Mouse (Mus musculus) lung, adult 2 months (tissue): ENCODE results near the gene Exoc6b. TPM values are rescaled to one million over a fixed set of nuclear protein-coding genes. Genes with fewer than 3 reads are reported as not detected.

Experiments
- DNase-seq: peaks from one replicate; pipeline ENCODE4 v3.0.0; 2022
- H3K4me1 ChIP-seq: fragments of 200-500 bp; 2 replicates; pipeline ENCODE4 v1.6.1; 2011; ENCODE audit warnings: low read length; ENCODE audit not compliant: control insufficient read depth, insufficient read depth
- H3K4me3 ChIP-seq: fragments of 200-500 bp; replicated peaks from 2 replicates; pipeline ENCODE3; 2011; ENCODE audit warnings: low read depth, mild to moderate bottlenecking, control low read depth, low read length; ENCODE audit errors: extremely low read depth
- CTCF ChIP-seq: fragments of 200-500 bp; IDR thresholded peaks from 2 replicates; pipeline ENCODE4 v1.5.1; 2011; ENCODE audit warnings: mild to moderate bottlenecking, low read length, control low read depth; ENCODE audit not compliant: insufficient read depth
- POLR2A ChIP-seq: fragments of 200-500 bp; IDR thresholded peaks from 2 replicates; pipeline ENCODE4 v1.6.1; 2011; ENCODE audit warnings: low read depth, mild to moderate bottlenecking, control low read depth, low read length, borderline replicate concordance; ENCODE audit errors: extremely low read depth
- WGBS: fragments of 180-500 bp; shearing (Covaris S2); methylation state at CpG from one replicate; pipeline ENCODE4 v1.1.7; 2018; 5-methylcytosine and 5-hydroxymethylcytosine counted together
- polyA plus RNA-seq: library from polyadenylated mRNA; depleted of rRNA; stranded (reverse); fragments of >200 nt; gene quantifications from 2 replicates; pipeline ENCODE4 v1.2.3, GENCODE M21; 2012

Gene Exoc6b
- polyA plus RNA-seq, 1 experiment: 14.3 TPM

GRCm38 (mm10) chr6:84656680-84657079 lies 412.6 kb downstream of the Exoc6b start:
- TF ChIP-seq POLR2A (no peak), CTCF (no peak)
- peaks cover 16% of the 10 kb centered on the region for H3K4me1 ChIP-seq
- no peak for DNase-seq
- no peak overlapping the region for H3K4me3 ChIP-seq
- WGBS: 21% methylated on average over 2 of the region's 2 CpGs

DNA sequence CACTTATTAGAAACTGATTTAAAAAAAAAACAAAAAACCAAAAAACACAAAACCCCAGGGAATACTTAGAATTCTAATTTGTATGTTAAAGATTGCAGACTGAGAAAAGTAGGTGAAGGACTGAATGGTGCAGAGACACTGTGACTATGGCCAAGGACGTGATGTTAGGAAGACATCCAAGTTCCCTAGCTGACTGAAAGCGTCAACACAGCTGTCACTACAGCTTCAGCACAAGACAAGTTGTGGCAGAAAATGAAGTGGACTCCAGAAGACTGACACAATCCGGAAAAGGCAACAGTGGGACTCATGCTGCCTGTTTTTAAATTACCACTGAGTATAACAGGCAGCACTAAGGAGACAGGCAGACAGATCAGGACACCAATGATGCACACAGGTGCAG lies 417.4 kb downstream of the Exoc6b start:
- 78% methylated on average over 3 of the region's 3 CpGs for WGBS
- DNase-seq: no peak
- TF ChIP-seq POLR2A (no peak), CTCF (no peak)
- Histone ChIP-seq H3K4me1 (peaks cover 8% of the 10 kb centered on the region), H3K4me3 (no peak overlapping the region)

- DNase-seq: no peak
- no peak for TF ChIP-seq POLR2A
- no peak for TF ChIP-seq CTCF
- no peak overlapping the region for H3K4me3 ChIP-seq
- no peaks in the 10 kb centered on the region for H3K4me1 ChIP-seq
- 78% methylated on average over 4 of the region's 4 CpGs for WGBS
These were observed 422.1 kb downstream of the Exoc6b start for GRCm38 (mm10) chr6:84647197-84647596.

- Histone ChIP-seq H3K4me3 (no peak overlapping the region), H3K4me1 (peaks cover under 1% of the 10 kb centered on the region; the same call in 1 of the 2 replicates)
- TF ChIP-seq POLR2A: no peak
- no peak for DNase-seq
- 80% methylated on average over 2 of the region's 2 CpGs for WGBS
These were observed 422.6 kb downstream of the Exoc6b start for GRCm38 (mm10) chr6:84646696-84647095.

DNA sequence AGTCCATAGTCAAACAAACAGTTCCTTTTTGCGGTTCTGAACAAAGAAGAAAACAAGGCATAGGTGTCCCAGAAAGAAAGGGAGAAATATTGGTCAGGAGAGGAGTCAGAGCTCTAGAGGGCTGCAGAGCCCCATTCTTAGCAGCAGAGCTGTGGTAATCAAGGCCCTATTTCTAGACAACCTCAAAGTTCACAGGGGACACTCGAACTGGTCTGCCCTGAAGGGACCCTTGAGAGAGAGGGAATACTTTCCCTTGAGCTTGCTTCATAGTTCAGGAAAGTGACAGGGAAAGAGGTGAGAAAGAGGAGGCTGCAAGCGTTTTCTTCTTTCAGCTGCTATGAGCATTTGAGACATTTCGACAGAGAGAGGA lies 428.3 kb downstream of the Exoc6b start:
- TF ChIP-seq CTCF (no peak), POLR2A (no peak)
- no peak for DNase-seq
- Histone ChIP-seq H3K4me1 (peaks cover 25% of the 10 kb centered on the region), H3K4me3 (no peak overlapping the region)
- WGBS: 25% methylated on average over 4 of the region's 4 CpGs

DNA sequence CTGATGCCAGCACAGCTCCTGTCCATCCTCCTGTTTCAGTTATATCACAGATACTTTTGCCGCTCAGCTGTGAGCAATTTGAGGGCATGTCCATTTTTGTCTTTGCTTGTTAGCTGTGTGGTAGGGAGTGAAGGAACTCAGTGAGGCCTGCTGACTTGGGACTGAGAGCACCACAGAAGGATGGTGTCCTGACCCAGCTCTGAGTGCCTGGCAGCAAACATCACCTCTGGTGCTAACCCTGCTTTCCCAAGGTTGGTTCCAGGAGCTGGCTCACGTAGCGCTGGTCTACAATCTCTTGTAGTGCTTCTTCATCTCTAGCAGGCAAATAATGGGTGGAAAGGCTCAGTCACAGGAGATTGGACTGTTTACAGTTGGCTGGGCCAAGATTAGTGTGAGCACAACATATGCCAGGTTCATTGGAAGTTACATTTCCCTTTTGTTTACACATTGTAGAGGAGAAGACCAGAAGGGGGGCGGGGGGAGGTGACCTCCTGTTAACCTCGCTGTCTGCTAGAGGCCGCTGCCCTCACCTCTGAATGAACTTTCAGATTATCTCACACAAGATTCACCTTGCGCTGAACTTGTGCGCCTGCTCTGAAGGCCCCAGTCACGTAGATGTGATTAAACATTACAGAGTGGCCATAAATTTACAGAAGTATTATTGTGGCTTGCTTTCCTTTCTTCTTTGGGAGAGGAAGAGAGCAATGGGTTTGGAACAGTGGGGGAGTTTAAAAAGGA lies 428.8 kb downstream of the Exoc6b start:
- TF ChIP-seq POLR2A: no peak
- TF ChIP-seq CTCF: no peak
- no peak overlapping the region for H3K4me3 ChIP-seq
- DNase-seq: peak; percentile 24
- peaks cover 25% of the 10 kb centered on the region for H3K4me1 ChIP-seq
- WGBS: 15% methylated on average over 9 of the region's 9 CpGs

DNA sequence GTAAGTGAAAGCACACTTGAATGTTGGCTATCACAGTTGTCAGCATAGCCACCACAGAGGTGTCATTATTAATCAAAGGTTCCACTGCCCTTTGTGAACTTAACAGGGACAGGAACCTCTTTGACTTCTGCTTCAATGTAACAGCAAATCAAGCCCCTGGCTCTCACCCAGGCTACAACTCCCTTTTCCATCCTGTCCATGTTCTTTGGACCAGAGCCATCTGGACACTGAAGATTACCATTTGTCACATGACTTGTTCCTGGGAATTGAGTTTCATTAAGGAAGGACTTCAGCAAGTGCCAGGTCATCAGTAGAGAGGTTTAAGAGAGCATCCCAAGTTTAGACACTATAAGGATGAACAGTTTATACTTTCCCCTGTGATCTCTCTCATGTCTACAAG lies 431.1 kb downstream of the Exoc6b start:
- no peak overlapping the region for H3K4me3 ChIP-seq
- peaks cover 25% of the 10 kb centered on the region for H3K4me1 ChIP-seq
- no peak for DNase-seq
- TF ChIP-seq POLR2A (no peak), CTCF (no peak)

GRCm38 (mm10) chr6:84631588-84631987 lies 437.7 kb downstream of the Exoc6b start:
- DNase-seq: no peak
- Histone ChIP-seq H3K4me3 (no peak overlapping the region), H3K4me1 (peaks cover 11% of the 10 kb centered on the region; the same call in 1 of the 2 replicates)
- TF ChIP-seq CTCF (no peak), POLR2A (no peak)
- 59% methylated on average over 2 of the region's 2 CpGs for WGBS

GRCm38 (mm10) chr6:84630276-84630675 lies 439.0 kb downstream of the Exoc6b start:
- peaks cover 11% of the 10 kb centered on the region for H3K4me1 ChIP-seq
- TF ChIP-seq CTCF (no peak), POLR2A (no peak)
- 26% methylated on average over 1 of the region's 1 CpGs for WGBS
- DNase-seq: no peak
- H3K4me3 ChIP-seq: no peak overlapping the region

- no peak for DNase-seq
- Histone ChIP-seq H3K4me1 (peaks cover 11% of the 10 kb centered on the region), H3K4me3 (no peak overlapping the region)
- TF ChIP-seq CTCF (no peak), POLR2A (no peak)
- WGBS: 86% methylated on average over 5 of the region's 5 CpGs
These were observed 440.5 kb downstream of the Exoc6b start for GRCm38 (mm10) chr6:84628831-84629230.

DNA sequence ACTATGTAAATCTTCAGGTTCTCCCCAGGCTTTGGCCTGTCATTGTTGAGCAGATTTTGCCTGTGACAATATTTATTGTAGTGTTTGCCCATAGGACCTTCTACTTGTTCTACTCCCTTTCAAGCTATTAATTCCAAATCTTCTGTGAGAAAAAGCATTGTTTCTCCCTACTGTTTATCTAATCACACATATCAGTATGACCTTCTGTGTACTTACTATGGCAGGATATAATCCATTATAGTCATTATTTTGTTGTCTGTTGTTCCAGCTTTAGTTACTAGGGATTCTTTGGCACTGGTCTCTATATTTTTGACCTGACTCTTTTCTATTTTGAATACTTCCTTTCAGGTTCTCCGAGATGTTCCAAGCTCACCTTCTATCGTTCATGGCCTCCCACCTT lies 442.9 kb downstream of the Exoc6b start:
- Histone ChIP-seq H3K4me3 (no peak overlapping the region), H3K4me1 (peaks cover 10% of the 10 kb centered on the region)
- WGBS: 60% methylated on average over 2 of the region's 2 CpGs
- TF ChIP-seq CTCF: no peak
- TF ChIP-seq POLR2A: no peak
- no peak for DNase-seq
